Mouse (Mus musculus) intestine, postnatal 0 days (tissue): Measurements from ENCODE around the gene Smad5. TPM values are rescaled to one million over a fixed set of nuclear protein-coding genes. Genes with fewer than 3 reads are reported as not detected.

Experiments
- ATAC-seq: fragments of 200-750 bp; cut with Nextera tagmentation; 2 replicates; pipeline ENCODE4 v1.8.0; 2017; ENCODE audit warnings: mild to moderate bottlenecking, moderate TSS enrichment, moderate library complexity
- H3K27ac ChIP-seq: fragments of 300-500 bp; sonication (generic); 2 replicates; pipeline ENCODE4 v1.5.1; 2014; ENCODE audit warnings: mild to moderate bottlenecking, low read depth, low read length, moderate library complexity
- H3K27me3 ChIP-seq: fragments of 300-500 bp; sonication (generic); replicated peaks from 2 replicates; pipeline ENCODE4 v1.6.1; 2014; ENCODE audit warnings: low read length, mixed read lengths; ENCODE audit not compliant: control insufficient read depth, insufficient read depth
- H3K36me3 ChIP-seq: fragments of 300-500 bp; sonication (generic); 2 replicates; pipeline ENCODE4 v1.6.1; 2014; ENCODE audit warnings: mild to moderate bottlenecking, moderate library complexity; ENCODE audit not compliant: control insufficient read depth, insufficient read depth
- H3K4me1 ChIP-seq: fragments of 300-500 bp; sonication (generic); replicated peaks from 2 replicates; pipeline ENCODE4 v1.6.1; 2014; ENCODE audit warnings: antibody characterized with exemption, low read length, mixed read lengths; ENCODE audit not compliant: control insufficient read depth, insufficient read depth
- H3K4me2 ChIP-seq: fragments of 300-500 bp; sonication (generic); replicated peaks from 2 replicates; pipeline ENCODE4 v1.6.1; 2014; ENCODE audit warnings: low read depth, mild to moderate bottlenecking, moderate library complexity
- H3K4me3 ChIP-seq: fragments of 300-500 bp; sonication (generic); 2 replicates; pipeline ENCODE4 v1.5.1; 2014; ENCODE audit warnings: low read depth, low read length
- H3K9ac ChIP-seq: fragments of 300-500 bp; sonication (generic); 2 replicates; pipeline ENCODE4 v1.6.1; 2014; ENCODE audit warnings: mild to moderate bottlenecking, low read depth, low read length
- H3K9me3 ChIP-seq: fragments of 300-500 bp; sonication (generic); 2 replicates; pipeline ENCODE4 v1.6.1; 2016; ENCODE audit warnings: mixed run types; ENCODE audit not compliant: control insufficient read depth
- CTCF ChIP-seq: sonication (generic); IDR thresholded peaks from 2 replicates; pipeline ENCODE4 v1.5.1; 2016; ENCODE audit warnings: low read depth, mild to moderate bottlenecking, control low read depth, antibody characterized with exemption, moderate library complexity
- WGBS: fragments of 180-500 bp; shearing (Covaris S2); extraction: QIAGEN DNeasy Blood & Tissue Kit; methylation state at CpG from one replicate; pipeline ENCODE4 v1.1.7; 2014; 5-methylcytosine and 5-hydroxymethylcytosine counted together
- polyA plus RNA-seq: library from polyadenylated mRNA; unstranded; fragments of >200 nt; fragmentation: Nextera tagmentation; extraction: Ambion mirVana; gene quantifications from 2 replicates; pipeline ENCODE4 v1.2.1, GENCODE M21; 2015

Gene Smad5
- polyA plus RNA-seq, 1 experiment from 2014 or later, result 8.5 TPM

GRCm38 (mm10) chr13:56773262-56773870, 70.6 kb downstream of the Smad5 start:
- H3K36me3 ChIP-seq, result no peaks in the 10 kb centered on the region
- no peak overlapping the region for H3K9ac ChIP-seq
- H3K27ac ChIP-seq, result no peak overlapping the region
- no peaks in the 10 kb centered on the region for H3K4me1 ChIP-seq
- TF ChIP-seq CTCF, result no peak
- WGBS, result 50% methylated on average over 14 of the region's 14 CpGs
- no peak overlapping the region for H3K4me3 ChIP-seq
- H3K9me3 ChIP-seq, result no peaks in the 10 kb centered on the region
- H3K27me3 ChIP-seq, result no peaks in the 10 kb centered on the region
- no peak overlapping the region for H3K4me2 ChIP-seq
- ATAC-seq, result no peak

DNA sequence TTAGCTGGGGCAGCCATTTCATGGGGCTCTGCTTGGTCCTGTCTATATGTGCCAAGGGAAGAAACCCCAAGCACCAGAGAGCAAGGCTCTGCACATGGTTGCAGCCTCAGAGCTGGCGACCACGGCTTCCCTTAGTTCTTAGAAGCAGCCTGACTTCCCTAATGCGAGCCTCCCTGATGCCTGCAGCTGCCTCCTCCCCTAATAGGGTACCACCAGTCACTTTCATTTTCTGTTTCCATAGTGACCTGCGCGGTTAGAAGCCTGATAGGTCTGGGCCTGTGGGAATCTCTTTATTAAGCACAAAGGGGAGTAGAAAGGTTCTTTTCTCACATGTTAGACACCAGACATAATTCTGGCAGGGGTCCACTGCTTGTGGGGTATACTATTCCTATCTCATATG, 71.5 kb downstream of the Smad5 start:
- no peak overlapping the region for H3K4me3 ChIP-seq
- no peak overlapping the region for H3K27ac ChIP-seq
- ATAC-seq, result no peak
- WGBS, result 41% methylated on average over 5 of the region's 5 CpGs
- no peaks in the 10 kb centered on the region for H3K9me3 ChIP-seq
- no peaks in the 10 kb centered on the region for H3K27me3 ChIP-seq
- no peak overlapping the region for H3K4me2 ChIP-seq
- no peaks in the 10 kb centered on the region for H3K36me3 ChIP-seq
- H3K4me1 ChIP-seq, result no peaks in the 10 kb centered on the region
- no peak for TF ChIP-seq CTCF
- H3K9ac ChIP-seq, result no peak overlapping the region

GRCm38 (mm10) chr13:56780746-56781469, 78.1 kb downstream of the Smad5 start:
- Histone ChIP-seq H3K4me3 (no peak overlapping the region), H3K36me3 (no peaks in the 10 kb centered on the region), H3K27me3 (no peaks in the 10 kb centered on the region), H3K9me3 (no peaks in the 10 kb centered on the region), H3K9ac (no peak overlapping the region), H3K27ac (no peak overlapping the region), H3K4me2 (no peak overlapping the region), H3K4me1 (no peaks in the 10 kb centered on the region)
- no peak for TF ChIP-seq CTCF
- ATAC-seq, result no peak
- WGBS, result 63% methylated on average over 13 of the region's 13 CpGs

- no peak overlapping the region for H3K4me2 ChIP-seq
- ATAC-seq, result no peak
- no peak overlapping the region for H3K4me3 ChIP-seq
- H3K27ac ChIP-seq, result no peak overlapping the region
- H3K4me1 ChIP-seq, result no peaks in the 10 kb centered on the region
- no peaks in the 10 kb centered on the region for H3K27me3 ChIP-seq
- no peaks in the 10 kb centered on the region for H3K9me3 ChIP-seq
- no peaks in the 10 kb centered on the region for H3K36me3 ChIP-seq
- no peak for TF ChIP-seq CTCF
- H3K9ac ChIP-seq, result no peak overlapping the region
- whole genome bisulfite sequencing, result 91% methylated on average over 3 of the region's 3 CpGs
Measured at GRCm38 (mm10) chr13:56781697-56782096, 78.9 kb downstream of the Smad5 start.

DNA sequence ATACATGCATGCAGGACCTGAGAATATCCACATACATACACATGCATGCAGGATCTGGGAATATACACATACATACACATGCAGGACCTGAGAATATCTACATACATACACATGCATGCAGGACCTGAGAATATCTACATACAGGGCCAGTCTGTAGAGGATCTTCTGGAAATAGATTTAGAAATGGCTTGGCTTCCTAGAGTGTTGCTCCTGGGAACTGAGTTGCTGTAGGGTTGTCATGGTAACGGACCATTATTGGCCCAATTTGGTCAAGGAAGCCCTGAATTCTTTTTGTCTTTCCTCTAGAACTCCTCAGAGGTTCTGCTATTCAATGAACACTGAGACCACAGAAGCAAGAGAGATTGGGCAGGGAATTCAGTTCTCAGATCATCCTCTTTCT, 79.8 kb downstream of the Smad5 start:
- 79% methylated on average over 1 of the region's 1 CpGs for WGBS
- Histone ChIP-seq H3K9me3 (no peaks in the 10 kb centered on the region), H3K4me2 (no peak overlapping the region), H3K27ac (no peak overlapping the region), H3K4me3 (no peak overlapping the region), H3K4me1 (no peaks in the 10 kb centered on the region), H3K9ac (no peak overlapping the region), H3K27me3 (no peaks in the 10 kb centered on the region), H3K36me3 (no peaks in the 10 kb centered on the region)
- no peak for ATAC-seq
- no peak for TF ChIP-seq CTCF

GRCm38 (mm10) chr13:56790683-56791082, 87.9 kb downstream of the Smad5 start:
- Histone ChIP-seq H3K27ac (no peak overlapping the region), H3K4me1 (no peaks in the 10 kb centered on the region), H3K4me2 (no peak overlapping the region), H3K9me3 (no peaks in the 10 kb centered on the region), H3K4me3 (no peak overlapping the region), H3K36me3 (no peaks in the 10 kb centered on the region), H3K9ac (no peak overlapping the region), H3K27me3 (no peaks in the 10 kb centered on the region)
- TF ChIP-seq CTCF, result no peak
- no peak for ATAC-seq
- 92% methylated on average over 3 of the region's 3 CpGs for WGBS

Other genes starting within 250 kb of the Smad5 start
- gene Il9, start 220.8 kb upstream of the Smad5 start, polyA plus RNA-seq, result not detected in 2 replicates
- 3.7 and 4.0 TPM in 2 replicates for gene Fbxl21, start 180.5 kb upstream of the Smad5 start, polyA plus RNA-seq
- gene Lect2, start 154.5 kb upstream of the Smad5 start, polyA plus RNA-seq, result 48.8 and 59.0 TPM in 2 replicates
- gene Tgfbi, start 93.5 kb upstream of the Smad5 start, polyA plus RNA-seq, result 101 and 105 TPM in 2 replicates
- gene Gm45623, start 50.8 kb downstream of the Smad5 start, polyA plus RNA-seq, result 0.13 TPM in 1 of 2 replicates, not detected in the other
- 0.20 and 0.24 TPM in 2 replicates for gene Trpc7, start 193.0 kb downstream of the Smad5 start, polyA plus RNA-seq